Mouse (Mus musculus): ENCODE measurements around the gene Pcnx3. TPM values are rescaled to one million over a fixed set of nuclear protein-coding genes. Genes with fewer than 3 reads are reported as not detected.
A peak's percentile ranks its signal among the peaks of the same experiment; 100 is the strongest.

The Pcnx3 gene
- polyA plus RNA-seq, 1 experiment from 2014 or later: 35.0 TPM

DNA sequence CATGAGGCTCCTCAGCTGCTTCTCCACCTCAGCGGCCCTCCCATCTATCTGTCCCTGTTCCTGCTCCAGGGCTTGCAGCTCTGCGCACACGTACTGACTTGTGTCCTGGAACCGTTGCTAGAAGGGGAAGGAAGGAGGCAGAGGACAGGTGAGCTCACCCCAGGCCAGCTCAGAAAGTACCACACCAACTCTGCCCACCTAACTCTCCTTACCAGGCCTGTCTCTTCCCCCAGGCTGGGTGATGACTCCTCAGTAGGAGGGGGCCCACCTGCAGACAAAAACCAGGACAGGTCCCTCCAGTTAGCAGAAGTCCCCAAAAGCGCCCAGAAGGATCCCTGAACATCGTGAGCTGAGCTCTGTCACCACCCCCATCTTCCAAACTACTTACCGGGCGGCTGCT is 21.9 kb upstream of the Pcnx3 start:
- 71% methylated on average over 8 of the region's 8 CpGs for WGBS
- no peak for ATAC-seq (ENCODE audit: low FRiP score)
- no peak overlapping the region for H3K27ac ChIP-seq
- H3K4me1 ChIP-seq: peaks cover 14% of the 10 kb centered on the region
- H3K27me3 ChIP-seq: no peaks in the 10 kb centered on the region
- H3K9ac ChIP-seq: no peak overlapping the region
- H3K36me3 ChIP-seq: peaks cover 71% of the 10 kb centered on the region
- H3K4me2 ChIP-seq (replicated peaks): no peak overlapping the region
- H3K4me3 ChIP-seq: no peak overlapping the region
- H3K9me3 ChIP-seq (replicated peaks): no peaks in the 10 kb centered on the region

DNA sequence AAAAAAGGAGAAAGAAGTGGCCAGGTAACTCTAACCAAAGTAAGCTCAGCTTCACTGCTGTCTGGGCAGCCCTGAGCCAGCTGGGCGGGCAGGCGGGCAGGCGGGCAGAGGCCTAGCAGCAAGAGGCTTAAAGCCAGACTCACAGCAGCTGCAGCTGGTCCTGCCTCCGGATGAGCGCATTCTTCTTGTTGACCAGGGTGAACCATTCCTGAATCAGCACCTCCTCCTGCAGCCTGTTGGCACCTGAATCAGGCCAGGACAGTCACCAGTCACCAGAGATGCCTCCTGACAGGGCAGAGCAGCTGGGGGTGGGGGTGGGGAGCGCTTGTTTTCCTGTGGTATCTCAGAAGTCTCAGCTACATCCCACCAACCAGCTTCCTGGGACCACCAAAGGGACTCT is 21.4 kb upstream of the Pcnx3 start:
- Histone ChIP-seq H3K36me3 (peaks cover 71% of the 10 kb centered on the region), H3K9ac (no peak overlapping the region)
- WGBS: 93% methylated on average over 6 of the region's 6 CpGs

DNA sequence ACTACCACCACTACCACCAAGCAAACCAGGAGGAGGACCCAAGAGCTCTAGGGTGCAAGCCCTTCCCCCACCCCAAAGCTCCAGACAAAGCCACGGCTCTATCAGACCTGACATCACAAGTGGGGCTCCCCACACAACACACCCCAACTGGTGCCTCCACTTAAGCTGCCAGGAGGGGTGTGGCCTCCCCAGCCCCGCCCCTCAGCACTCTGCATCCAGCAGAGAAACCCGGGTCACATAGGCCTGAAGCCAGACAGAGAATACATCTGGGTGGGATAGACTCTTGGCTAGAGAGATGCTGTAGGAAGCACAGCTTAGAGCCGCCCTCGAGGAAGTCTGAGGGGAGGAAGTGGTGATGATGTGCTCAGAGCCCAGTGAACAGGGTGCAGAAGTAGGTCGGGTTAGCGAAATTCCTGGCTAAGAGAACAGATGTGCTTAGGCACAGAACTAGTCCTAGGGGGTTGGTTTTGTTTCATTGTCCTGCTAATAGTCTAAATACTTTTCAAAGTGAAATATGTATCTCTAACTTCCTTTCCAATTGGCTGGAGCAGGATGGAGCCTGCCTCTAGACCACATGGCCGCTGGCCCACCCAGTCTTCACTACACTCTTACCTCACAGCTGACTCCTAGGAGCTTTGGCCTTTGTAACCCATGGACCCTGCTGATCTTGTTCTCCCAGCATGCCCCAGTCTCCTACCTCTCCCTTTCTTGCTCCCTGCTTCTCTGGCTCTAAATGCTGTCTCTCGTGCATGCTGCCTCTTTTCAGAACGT is 16.3 kb upstream of the Pcnx3 start:
- Histone ChIP-seq H3K27ac (no peak overlapping the region; the same call in 1 of the 2 replicates), H3K4me2 (replicated peaks) (no peak overlapping the region), H3K27me3 (no peaks in the 10 kb centered on the region), H3K9me3 (replicated peaks) (no peaks in the 10 kb centered on the region), H3K4me3 (no peak overlapping the region), H3K4me1 (peaks cover 9% of the 10 kb centered on the region), H3K36me3 (peaks cover 67% of the 10 kb centered on the region), H3K9ac (no peak overlapping the region)
- ATAC-seq (ENCODE audit: low FRiP score): no peak
- 49% methylated on average over 10 of the region's 10 CpGs for WGBS

More for the DNA sequence above, 21.4 kb upstream of the Pcnx3 start:
- H3K4me2 ChIP-seq (replicated peaks): no peak overlapping the region
- no peak overlapping the region for H3K4me3 ChIP-seq
- H3K9me3 ChIP-seq (replicated peaks): no peaks in the 10 kb centered on the region
- peaks cover 9% of the 10 kb centered on the region; the same call in 1 of the 2 replicates for H3K4me1 ChIP-seq
- H3K27me3 ChIP-seq: no peaks in the 10 kb centered on the region
- no peak for ATAC-seq (ENCODE audit: low FRiP score)
- H3K27ac ChIP-seq: no peak overlapping the region

DNA sequence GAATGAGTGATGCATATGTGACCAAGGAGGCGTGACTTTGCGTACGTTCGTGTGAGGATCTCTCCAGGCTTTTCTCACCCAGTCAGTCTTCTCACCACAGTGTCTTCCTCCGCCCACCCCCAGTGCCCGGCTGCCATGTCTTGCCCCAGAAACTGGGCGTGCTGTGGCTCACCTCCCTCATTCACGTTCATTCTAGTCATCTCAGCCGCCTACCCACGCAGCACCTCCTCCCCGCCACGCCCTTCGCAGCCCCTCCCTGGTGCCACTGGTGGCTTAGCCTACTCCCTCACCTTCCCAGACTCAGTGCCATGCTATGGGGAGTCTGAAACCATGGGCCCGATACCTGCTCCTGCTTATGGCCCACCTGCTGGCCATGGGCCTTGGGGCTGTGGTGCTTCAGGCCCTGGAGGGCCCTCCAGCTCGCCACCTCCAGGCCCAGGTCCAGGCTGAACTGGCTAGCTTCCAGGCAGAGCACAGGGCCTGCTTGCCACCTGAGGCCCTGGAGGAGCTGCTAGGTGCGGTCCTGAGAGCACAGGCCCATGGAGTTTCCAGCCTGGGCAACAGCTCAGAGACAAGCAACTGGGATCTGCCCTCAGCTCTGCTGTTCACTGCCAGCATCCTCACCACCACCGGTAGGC is 15.6 kb upstream of the Pcnx3 start, which contains the start of gene Kcnk7:
TSS of gene Kcnk7 (plus strand) at position 205 of the 638 bp plus-strand sequence.
- peak within 1 kb of the TSS; percentile 18; the same call in 1 of the 2 replicates for H3K27ac ChIP-seq
- H3K9me3 ChIP-seq (replicated peaks): no peaks in the 10 kb centered on the region
- H3K4me2 ChIP-seq (replicated peaks): no peak within 1 kb of the TSS
- no peak for ATAC-seq (ENCODE audit: low FRiP score)
- no peak within 1 kb of the TSS for H3K9ac ChIP-seq
- no peaks in the 10 kb centered on the region for H3K27me3 ChIP-seq
- H3K4me3 ChIP-seq: no peak within 1 kb of the TSS
- H3K36me3 ChIP-seq: peaks cover 69% of the 10 kb centered on the region
- peaks cover 9% of the 10 kb centered on the region for H3K4me1 ChIP-seq
- WGBS: 81% methylated on average over 17 of the region's 17 CpGs

DNA sequence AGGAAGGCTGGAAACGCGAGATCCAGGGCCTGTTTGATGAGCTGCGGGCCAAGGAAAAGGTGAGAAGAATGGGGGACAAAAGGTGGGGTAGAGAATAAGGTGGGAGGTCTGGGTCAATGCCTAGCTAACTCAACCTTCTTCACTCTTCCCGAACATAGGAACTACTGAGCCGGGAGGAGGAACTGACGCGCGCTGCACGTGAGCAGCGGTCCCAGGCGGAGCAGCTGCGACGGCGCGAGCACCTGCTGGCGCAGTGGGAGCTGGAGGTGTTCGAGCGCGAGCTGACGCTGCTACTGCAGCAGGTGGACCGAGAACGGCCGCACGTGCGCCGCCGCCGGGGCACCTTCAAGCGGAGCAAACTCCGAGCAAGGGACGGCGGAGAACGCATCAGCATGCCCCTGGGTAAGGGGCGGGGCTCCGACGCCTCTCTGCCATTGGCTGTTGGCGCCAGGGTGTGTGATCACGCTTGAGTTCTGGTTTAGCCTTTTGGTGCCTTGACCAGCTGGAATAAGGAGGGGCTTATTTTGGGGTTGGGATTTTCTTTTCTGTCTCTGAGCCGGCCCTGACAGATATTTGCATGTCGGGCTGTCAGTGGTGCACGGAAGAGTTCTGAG is 7.2 kb upstream of the Pcnx3 start:
- Histone ChIP-seq H3K4me3 (peak overlapping the region; percentile 27), H3K4me2 (replicated peaks) (peak overlapping the region; percentile 54), H3K27me3 (peaks cover 8% of the 10 kb centered on the region; the same call in 1 of the 2 replicates), H3K9ac (peak overlapping the region; percentile 33; the same call in 1 of the 2 replicates), H3K9me3 (replicated peaks) (no peaks in the 10 kb centered on the region), H3K36me3 (peaks cover 76% of the 10 kb centered on the region), H3K4me1 (peaks cover 42% of the 10 kb centered on the region), H3K27ac (no peak overlapping the region)
- WGBS: 11% methylated on average over 41 of the region's 41 CpGs
- ATAC-seq (ENCODE audit: low FRiP score): no peak

DNA sequence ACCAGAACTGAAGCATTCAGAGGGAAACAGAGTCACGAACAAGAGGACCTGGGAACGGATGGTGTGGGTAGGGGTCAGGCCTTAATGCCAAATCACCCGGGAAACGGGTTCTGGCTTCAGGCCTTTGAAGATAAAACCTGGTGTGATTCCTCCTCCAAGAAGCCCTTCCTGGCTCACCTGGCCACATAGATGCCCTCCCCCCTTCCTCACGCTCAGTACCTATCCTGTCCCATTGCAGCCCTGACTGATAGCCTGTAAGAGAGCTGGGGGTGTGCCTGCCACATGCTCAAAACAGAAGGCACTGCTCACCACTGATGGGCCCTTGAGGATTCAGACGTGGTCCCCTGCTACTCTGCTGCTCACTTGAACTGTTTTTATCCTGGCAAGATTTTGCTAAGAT is 5.1 kb upstream of the Pcnx3 start:
- Histone ChIP-seq H3K36me3 (peaks cover 59% of the 10 kb centered on the region), H3K9ac (no peak overlapping the region), H3K4me3 (no peak overlapping the region), H3K27ac (no peak overlapping the region), H3K4me2 (replicated peaks) (no peak overlapping the region), H3K4me1 (peaks cover 57% of the 10 kb centered on the region), H3K27me3 (peaks cover 8% of the 10 kb centered on the region; the same call in 1 of the 2 replicates), H3K9me3 (replicated peaks) (no peaks in the 10 kb centered on the region)
- ATAC-seq (ENCODE audit: low FRiP score): no peak
- 81% methylated on average over 6 of the region's 6 CpGs for WGBS

DNA sequence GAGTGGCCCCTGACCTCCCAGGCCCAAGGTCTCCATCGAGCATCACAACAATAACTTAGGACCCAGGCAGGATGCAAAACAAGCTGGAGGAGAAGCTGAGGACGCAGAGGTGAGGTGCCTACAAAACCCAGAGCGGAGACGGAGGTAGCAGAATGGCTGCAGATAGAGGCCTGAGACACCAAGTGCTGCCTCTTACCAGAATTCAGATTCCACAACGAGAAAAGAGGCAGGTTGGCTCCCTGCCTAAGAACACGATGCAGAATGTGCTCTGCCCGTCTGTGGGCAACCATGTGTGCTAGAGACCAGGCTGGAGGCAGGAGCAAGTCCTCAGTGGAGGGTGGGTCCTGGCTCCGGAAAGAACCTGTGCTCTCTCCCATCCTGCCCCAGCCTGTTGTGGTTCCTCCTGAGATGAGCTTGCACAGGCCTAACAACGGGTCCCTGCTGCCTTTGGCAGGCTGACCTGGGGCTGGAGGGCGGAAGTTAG is 4.2 kb upstream of the Pcnx3 start:
- Histone ChIP-seq H3K4me1 (peaks cover 58% of the 10 kb centered on the region), H3K27me3 (peaks cover 8% of the 10 kb centered on the region; the same call in 1 of the 2 replicates), H3K27ac (peak overlapping the region; percentile 49), H3K4me2 (replicated peaks) (peak overlapping the region; percentile 100), H3K9me3 (replicated peaks) (no peaks in the 10 kb centered on the region), H3K4me3 (0 out of 2 replicates have a peak overlapping the region, but pooled peaks have one; percentile 90), H3K9ac (peak overlapping the region; percentile 60; the same call in 1 of the 2 replicates), H3K36me3 (peaks cover 50% of the 10 kb centered on the region)
- 76% methylated on average over 10 of the region's 10 CpGs for WGBS
- no peak for ATAC-seq (ENCODE audit: low FRiP score)

DNA sequence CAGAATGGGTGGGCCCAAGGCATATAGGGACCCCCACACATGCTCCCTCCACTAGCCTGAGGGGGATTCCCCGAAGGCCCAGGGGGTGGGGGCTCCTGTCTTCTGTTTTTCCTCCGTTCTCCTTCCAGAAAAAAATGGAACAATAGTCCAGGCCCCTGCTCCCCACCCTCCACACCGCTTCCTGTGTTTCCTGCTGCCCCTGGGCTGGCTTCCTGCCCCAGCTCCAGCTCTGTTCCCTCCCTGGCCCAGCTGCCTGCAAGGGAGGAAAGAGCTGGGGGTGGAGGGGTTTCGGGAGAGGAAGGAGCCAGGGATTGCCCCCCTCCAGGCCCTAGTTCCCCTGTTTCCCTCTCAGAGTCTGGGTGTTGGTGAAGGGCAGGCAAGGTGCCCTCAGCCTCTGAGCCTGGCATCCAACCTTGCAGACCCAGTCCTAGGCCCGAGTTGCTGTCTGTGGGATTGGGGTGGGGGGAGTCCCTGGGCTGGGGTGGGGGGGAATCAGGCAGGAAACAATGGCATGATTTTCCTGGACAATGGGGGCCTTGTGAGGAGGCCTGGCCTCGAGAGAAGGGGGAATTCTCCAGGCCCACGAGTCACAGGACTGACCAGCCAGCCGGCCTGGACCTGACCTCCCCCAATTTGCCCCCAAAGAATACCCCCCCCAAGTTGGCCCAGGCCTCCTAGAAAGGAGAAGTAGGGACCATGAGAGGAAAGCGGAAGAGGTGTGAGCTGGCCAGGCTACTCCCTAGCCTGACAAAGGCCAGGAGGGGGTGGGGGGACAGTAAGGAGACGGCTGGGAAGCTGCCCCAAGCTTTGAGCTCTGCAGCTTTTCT is 3.6 kb upstream of the Pcnx3 start:
- Histone ChIP-seq H3K27ac (peak overlapping the region; percentile 49), H3K9me3 (replicated peaks) (no peaks in the 10 kb centered on the region), H3K36me3 (peaks cover 44% of the 10 kb centered on the region), H3K9ac (peak overlapping the region; percentile 60), H3K4me3 (peak overlapping the region; percentile 90), H3K4me2 (replicated peaks) (peak overlapping the region; percentile 100), H3K27me3 (peaks cover 8% of the 10 kb centered on the region; the same call in 1 of the 2 replicates), H3K4me1 (peaks cover 64% of the 10 kb centered on the region)
- no peak for ATAC-seq (ENCODE audit: low FRiP score)
- WGBS: 66% methylated on average over 10 of the region's 10 CpGs

DNA sequence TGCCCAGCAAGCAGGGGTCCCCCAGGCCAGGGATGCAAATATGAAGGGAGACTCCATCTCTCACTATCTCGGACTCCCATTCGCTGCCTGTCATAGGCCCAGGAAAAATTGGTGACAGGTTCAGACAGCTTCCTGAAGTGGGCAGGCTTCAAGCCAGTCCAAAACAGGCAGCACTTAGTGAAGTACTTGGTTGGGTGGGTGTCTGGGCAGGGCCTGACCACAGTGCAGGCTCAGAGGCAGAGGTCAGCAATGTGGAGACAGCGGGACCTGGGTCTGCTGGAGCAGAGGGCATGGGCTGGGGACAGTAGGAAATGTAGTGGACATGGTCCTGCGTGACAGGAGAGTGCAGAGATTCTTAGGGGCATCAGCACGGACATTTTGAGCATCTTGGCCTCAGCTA is 2.9 kb upstream of the Pcnx3 start:
- H3K4me1 ChIP-seq: peaks cover 68% of the 10 kb centered on the region
- WGBS: 80% methylated on average over 5 of the region's 5 CpGs
- H3K9me3 ChIP-seq (replicated peaks): no peaks in the 10 kb centered on the region
- H3K36me3 ChIP-seq: peaks cover 40% of the 10 kb centered on the region
- H3K27ac ChIP-seq: peak overlapping the region; percentile 49; the same call in 1 of the 2 replicates
- peak overlapping the region; percentile 100 for H3K4me2 ChIP-seq (replicated peaks)
- peak overlapping the region; percentile 73 for H3K9ac ChIP-seq
- H3K4me3 ChIP-seq: peak overlapping the region; percentile 90
- no peak for ATAC-seq (ENCODE audit: low FRiP score)
- H3K27me3 ChIP-seq: peaks cover 8% of the 10 kb centered on the region; the same call in 1 of the 2 replicates

DNA sequence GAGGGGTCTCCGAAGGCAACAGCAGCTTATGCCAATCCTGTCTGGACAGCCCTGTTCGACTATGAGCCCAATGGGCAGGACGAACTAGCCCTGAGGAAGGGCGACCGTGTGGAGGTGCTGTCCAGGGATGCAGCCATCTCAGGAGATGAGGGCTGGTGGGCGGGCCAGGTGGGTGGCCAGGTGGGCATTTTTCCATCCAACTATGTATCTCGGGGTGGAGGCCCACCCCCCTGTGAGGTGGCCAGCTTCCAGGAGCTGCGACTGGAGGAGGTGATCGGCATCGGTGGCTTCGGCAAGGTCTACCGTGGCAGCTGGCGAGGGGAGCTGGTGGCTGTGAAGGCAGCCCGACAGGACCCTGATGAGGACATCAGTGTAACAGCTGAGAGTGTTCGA is 1.6 kb upstream of the Pcnx3 start:
- H3K4me1 ChIP-seq: peaks cover 56% of the 10 kb centered on the region
- peak overlapping the region; percentile 73 for H3K9ac ChIP-seq
- peak overlapping the region; percentile 100 for H3K4me2 ChIP-seq (replicated peaks)
- peak overlapping the region; percentile 74; the same call in 1 of the 2 replicates for H3K27ac ChIP-seq
- peaks cover 41% of the 10 kb centered on the region for H3K36me3 ChIP-seq
- H3K4me3 ChIP-seq: peak overlapping the region; percentile 90
- H3K9me3 ChIP-seq (replicated peaks): no peaks in the 10 kb centered on the region
- 78% methylated on average over 15 of the region's 15 CpGs for WGBS
- no peak for ATAC-seq (ENCODE audit: low FRiP score)
- H3K27me3 ChIP-seq: peaks cover 6% of the 10 kb centered on the region; the same call in 1 of the 2 replicates

DNA sequence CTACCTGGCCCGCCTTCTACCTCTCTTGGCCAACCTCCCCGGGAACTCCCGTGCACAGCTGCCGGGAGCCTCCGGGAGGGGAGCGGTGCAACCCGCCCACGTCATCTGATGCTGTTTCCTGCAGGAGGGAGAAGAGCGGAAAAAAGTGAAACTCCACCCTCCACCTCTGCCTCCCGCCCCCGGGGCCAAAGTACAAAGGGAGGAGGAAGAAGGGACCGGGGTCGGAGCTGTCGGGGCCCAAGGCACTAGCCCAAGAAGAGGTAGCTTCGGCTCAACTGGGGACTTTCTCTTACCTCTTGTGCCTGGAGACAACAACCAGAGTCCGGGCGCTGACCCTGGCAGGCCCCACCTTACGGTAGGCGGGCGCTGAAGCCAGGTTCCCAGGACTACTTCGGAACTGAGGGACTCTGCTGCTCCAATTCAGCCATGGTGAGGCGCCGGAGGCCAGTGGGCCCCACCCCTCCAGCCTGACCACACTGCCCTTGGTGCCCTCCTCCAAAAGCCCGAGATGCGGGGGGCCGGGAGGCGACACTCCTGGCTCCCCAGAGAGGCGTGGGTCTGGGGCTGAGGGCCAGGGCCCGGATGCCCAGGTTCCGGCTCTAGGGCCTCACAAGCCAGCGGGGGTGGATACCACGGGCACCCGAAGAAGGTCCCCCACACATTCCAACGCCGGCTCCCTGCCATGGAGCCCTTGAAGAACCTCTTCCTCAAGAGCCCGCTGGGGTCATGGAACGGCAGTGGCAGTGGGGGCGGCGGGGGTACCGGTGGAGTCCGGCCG is 1.0 kb upstream of the Pcnx3 start:
- peak overlapping the region; percentile 74 for H3K27ac ChIP-seq
- peak overlapping the region; percentile 90 for H3K4me3 ChIP-seq
- no peaks in the 10 kb centered on the region for H3K9me3 ChIP-seq (replicated peaks)
- ATAC-seq (ENCODE audit: low FRiP score): peak; percentile 16; the same call in 1 of the 2 replicates
- H3K36me3 ChIP-seq: peaks cover 47% of the 10 kb centered on the region
- H3K4me1 ChIP-seq: peaks cover 55% of the 10 kb centered on the region
- H3K27me3 ChIP-seq: no peaks in the 10 kb centered on the region
- H3K9ac ChIP-seq: peak overlapping the region; percentile 73
- H3K4me2 ChIP-seq (replicated peaks): peak overlapping the region; percentile 100
- WGBS: 11% methylated on average over 42 of the region's 42 CpGs

All from hindbrain, embryonic 12.5 days (tissue).